Mouse (Mus musculus): ENCODE data around the gene Foxn3. TPM values are rescaled to one million over a fixed set of nuclear protein-coding genes. Genes with fewer than 3 reads are reported as not detected.

Gene Foxn3
- polyA plus RNA-seq, 1 experiment from 2014 or later: 69.1 TPM

GRCm38 (mm10) chr12:99453797-99454196 is 109.6 kb downstream of the Foxn3 start:
- no peaks in the 10 kb centered on the region for H3K27me3 ChIP-seq (ENCODE audit: insufficient read depth, low read length)
- H3K27ac ChIP-seq (ENCODE audit: low read depth): no peak overlapping the region
- WGBS: 61% methylated on average over 4 of the region's 4 CpGs
- no peak for ATAC-seq (ENCODE audit: insufficient read depth)
- no peak overlapping the region for H3K4me3 ChIP-seq (ENCODE audit: low read depth, low read length)
- no peak overlapping the region for H3K4me2 ChIP-seq
- no peak overlapping the region for H3K9ac ChIP-seq
- TF ChIP-seq CTCF (IDR thresholded peaks at IDR 0.05; ENCODE audit: low read depth): no peak
- H3K4me1 ChIP-seq (ENCODE audit: insufficient read depth): 0 out of 2 replicates have a peak, but pooled peaks cover 3% of the 10 kb centered on the region
- DNase-seq: no peak
- no peaks in the 10 kb centered on the region for H3K9me3 ChIP-seq (ENCODE audit: low read depth, low read length)
- no peaks in the 10 kb centered on the region for H3K36me3 ChIP-seq (ENCODE audit: insufficient read depth)

- TF ChIP-seq CTCF (IDR thresholded peaks at IDR 0.05; ENCODE audit: low read depth): no peak
- no peaks in the 10 kb centered on the region for H3K9me3 ChIP-seq (ENCODE audit: low read depth, low read length)
- H3K27ac ChIP-seq (ENCODE audit: low read depth): no peak overlapping the region
- WGBS: 72% methylated on average over 6 of the region's 6 CpGs
- no peak overlapping the region for H3K9ac ChIP-seq
- peak; percentile 31 for DNase-seq
- H3K4me1 ChIP-seq (ENCODE audit: insufficient read depth): no peaks in the 10 kb centered on the region
- H3K27me3 ChIP-seq (ENCODE audit: insufficient read depth, low read length): no peaks in the 10 kb centered on the region
- no peak overlapping the region for H3K4me3 ChIP-seq (ENCODE audit: low read depth, low read length)
- ATAC-seq (ENCODE audit: insufficient read depth): no peak
- H3K4me2 ChIP-seq: no peak overlapping the region
- no peaks in the 10 kb centered on the region for H3K36me3 ChIP-seq (ENCODE audit: insufficient read depth)
Observed at GRCm38 (mm10) chr12:99450076-99450475, 113.3 kb downstream of the Foxn3 start.

GRCm38 (mm10) chr12:99447791-99448190 is 115.6 kb downstream of the Foxn3 start:
- no peaks in the 10 kb centered on the region for H3K9me3 ChIP-seq (ENCODE audit: low read depth, low read length)
- no peaks in the 10 kb centered on the region for H3K4me1 ChIP-seq (ENCODE audit: insufficient read depth)
- no peak overlapping the region for H3K4me3 ChIP-seq (ENCODE audit: low read depth, low read length)
- H3K9ac ChIP-seq: no peak overlapping the region
- ATAC-seq (ENCODE audit: insufficient read depth) (no peak), DNase-seq (no peak)
- no peak for TF ChIP-seq CTCF (IDR thresholded peaks at IDR 0.05; ENCODE audit: low read depth)
- H3K36me3 ChIP-seq (ENCODE audit: insufficient read depth): no peaks in the 10 kb centered on the region
- no peak overlapping the region for H3K27ac ChIP-seq (ENCODE audit: low read depth)
- no peaks in the 10 kb centered on the region for H3K27me3 ChIP-seq (ENCODE audit: insufficient read depth, low read length)
- no peak overlapping the region for H3K4me2 ChIP-seq
- 86% methylated on average over 5 of the region's 5 CpGs for WGBS

- no peak overlapping the region for H3K27ac ChIP-seq (ENCODE audit: low read depth)
- H3K4me1 ChIP-seq (ENCODE audit: insufficient read depth): no peaks in the 10 kb centered on the region
- ATAC-seq (ENCODE audit: insufficient read depth): no peak
Observed at GRCm38 (mm10) chr12:99445018-99445674, 118.2 kb downstream of the Foxn3 start.

GRCm38 (mm10) chr12:99442819-99443218 is 120.6 kb downstream of the Foxn3 start:
- Histone ChIP-seq H3K27me3 (ENCODE audit: insufficient read depth, low read length) (no peaks in the 10 kb centered on the region), H3K36me3 (ENCODE audit: insufficient read depth) (no peaks in the 10 kb centered on the region), H3K27ac (ENCODE audit: low read depth) (no peak overlapping the region), H3K9ac (no peak overlapping the region), H3K4me2 (no peak overlapping the region), H3K4me3 (ENCODE audit: low read depth, low read length) (no peak overlapping the region), H3K9me3 (ENCODE audit: low read depth, low read length) (no peaks in the 10 kb centered on the region), H3K4me1 (ENCODE audit: insufficient read depth) (no peaks in the 10 kb centered on the region)
- ATAC-seq (ENCODE audit: insufficient read depth) (no peak), DNase-seq (no peak)
- no peak for TF ChIP-seq CTCF (IDR thresholded peaks at IDR 0.05; ENCODE audit: low read depth)
- 91% methylated on average over 3 of the region's 3 CpGs for WGBS

More at GRCm38 (mm10) chr12:99445018-99445674, 118.2 kb downstream of the Foxn3 start:
- Histone ChIP-seq H3K36me3 (ENCODE audit: insufficient read depth) (no peaks in the 10 kb centered on the region), H3K9ac (no peak overlapping the region), H3K4me2 (no peak overlapping the region), H3K4me3 (ENCODE audit: low read depth, low read length) (no peak overlapping the region), H3K9me3 (ENCODE audit: low read depth, low read length) (no peaks in the 10 kb centered on the region), H3K27me3 (ENCODE audit: insufficient read depth, low read length) (no peaks in the 10 kb centered on the region)
- WGBS: 72% methylated on average over 6 of the region's 6 CpGs
- DNase-seq: no peak
- TF ChIP-seq CTCF (IDR thresholded peaks at IDR 0.05; ENCODE audit: low read depth): no peak

- no peak overlapping the region for H3K4me3 ChIP-seq (ENCODE audit: low read depth, low read length)
- no peaks in the 10 kb centered on the region for H3K9me3 ChIP-seq (ENCODE audit: low read depth, low read length)
- H3K36me3 ChIP-seq (ENCODE audit: insufficient read depth): no peaks in the 10 kb centered on the region
- DNase-seq: no peak
- no peak for ATAC-seq (ENCODE audit: insufficient read depth)
- H3K27ac ChIP-seq (ENCODE audit: low read depth): no peak overlapping the region
- TF ChIP-seq CTCF (IDR thresholded peaks at IDR 0.05; ENCODE audit: low read depth): no peak
- H3K9ac ChIP-seq: no peak overlapping the region
- 73% methylated on average over 4 of the region's 4 CpGs for WGBS
- no peaks in the 10 kb centered on the region for H3K27me3 ChIP-seq (ENCODE audit: insufficient read depth, low read length)
- no peak overlapping the region for H3K4me2 ChIP-seq
- no peaks in the 10 kb centered on the region for H3K4me1 ChIP-seq (ENCODE audit: insufficient read depth)
Observed at GRCm38 (mm10) chr12:99440953-99441352, 122.4 kb downstream of the Foxn3 start.

- Histone ChIP-seq H3K9me3 (ENCODE audit: low read depth, low read length) (no peaks in the 10 kb centered on the region), H3K36me3 (ENCODE audit: insufficient read depth) (no peaks in the 10 kb centered on the region), H3K4me3 (ENCODE audit: low read depth, low read length) (no peak overlapping the region), H3K27ac (ENCODE audit: low read depth) (no peak overlapping the region; the same call in 1 of the 2 replicates), H3K4me1 (ENCODE audit: insufficient read depth) (no peaks in the 10 kb centered on the region), H3K9ac (no peak overlapping the region), H3K4me2 (no peak overlapping the region), H3K27me3 (ENCODE audit: insufficient read depth, low read length) (no peaks in the 10 kb centered on the region)
- no peak for TF ChIP-seq CTCF (IDR thresholded peaks at IDR 0.05; ENCODE audit: low read depth)
- whole genome bisulfite sequencing: 30% methylated on average over 3 of the region's 3 CpGs
- DNase-seq (no peak), ATAC-seq (ENCODE audit: insufficient read depth) (no peak)
Observed at GRCm38 (mm10) chr12:99440022-99440421, 123.4 kb downstream of the Foxn3 start.
